8 mouse cellular contexts compared by ENCODE assay signal in genomic region chr2:73047061-73047741, GRCm38 (mm10).
DNase-seq lines count a peak whose midpoint lies in the region; ATAC-seq and TF ChIP-seq lines count a peak whose summit lies in the region.

No protein-coding gene starts in this region.

- no peaks in the 10 kb centered on the region for H3K9me3 ChIP-seq in hindbrain, embryonic 11.5 days (ENCODE audit: control insufficient read depth, low read length)
- no peaks in the 10 kb centered on the region for H3K9me3 ChIP-seq in hindbrain, embryonic 16.5 days (ENCODE audit: control insufficient read depth, low read length)
- no peaks in the 10 kb centered on the region for H3K9me3 ChIP-seq in embryonic facial prominence, embryonic 14.5 days (ENCODE audit: control insufficient read depth, low read length)
- no peaks in the 10 kb centered on the region for H3K9me3 ChIP-seq in intestine, embryonic 14.5 days (ENCODE audit: control insufficient read depth, low read length)
- H3K9me3 ChIP-seq in liver, embryonic 15.5 days (replicated peaks) = no peaks in the 10 kb centered on the region
- H3K9me3 ChIP-seq in stomach, postnatal 0 days (ENCODE audit: control insufficient read depth, low read length) = no peaks in the 10 kb centered on the region

- no peak overlapping the region for H3K4me2 ChIP-seq in hindbrain, embryonic 11.5 days (replicated peaks; ENCODE audit: low read depth, low read length)
- no peak overlapping the region for H3K4me2 ChIP-seq in hindbrain, embryonic 16.5 days (ENCODE audit: low read length)
- peak overlapping the region; percentile 49 for H3K4me2 ChIP-seq in embryonic facial prominence, embryonic 14.5 days (ENCODE audit: low read depth, low read length)
- H3K4me2 ChIP-seq in intestine, embryonic 14.5 days (ENCODE audit: low read length) = no peak overlapping the region
- no peak overlapping the region for H3K4me2 ChIP-seq in liver, embryonic 15.5 days
- H3K4me2 ChIP-seq in stomach, postnatal 0 days (replicated peaks; ENCODE audit: low read depth) = peak overlapping the region; percentile 6

- DNase-seq in hindbrain, embryonic 11.5 days (ENCODE audit: low spot score) = peak; percentile 22
- DNase-seq in embryonic facial prominence, embryonic 14.5 days (ENCODE audit: low spot score) = peak; percentile 96
- no peak for DNase-seq in intestine, embryonic 14.5 days (ENCODE audit: low spot score)
- DNase-seq in stomach, postnatal 0 days (ENCODE audit: low spot score) = peak; percentile 55
- no peak for DNase-seq in cerebellum, adult 18-20 months

- H3K36me3 ChIP-seq in hindbrain, embryonic 11.5 days (ENCODE audit: control insufficient read depth, insufficient read depth, low read length) = no peaks in the 10 kb centered on the region
- no peaks in the 10 kb centered on the region for H3K36me3 ChIP-seq in hindbrain, embryonic 16.5 days (ENCODE audit: control insufficient read depth, insufficient read depth, low read length)
- H3K36me3 ChIP-seq in embryonic facial prominence, embryonic 14.5 days (ENCODE audit: control insufficient read depth, insufficient read depth, low read length) = no peaks in the 10 kb centered on the region
- no peaks in the 10 kb centered on the region for H3K36me3 ChIP-seq in intestine, embryonic 14.5 days (ENCODE audit: control insufficient read depth, insufficient read depth, low read length)
- no peaks in the 10 kb centered on the region for H3K36me3 ChIP-seq in liver, embryonic 15.5 days (replicated peaks)
- H3K36me3 ChIP-seq in stomach, postnatal 0 days (ENCODE audit: control insufficient read depth, insufficient read depth, low read length) = no peaks in the 10 kb centered on the region

- peak; percentile 51 for TF ChIP-seq EP300 in stomach, postnatal 0 days (optimal IDR thresholded peaks at IDR 0.05)

- H3K27ac ChIP-seq in hindbrain, embryonic 11.5 days (ENCODE audit: low read depth, low read length) = no peak overlapping the region
- no peak overlapping the region for H3K27ac ChIP-seq in hindbrain, embryonic 16.5 days (ENCODE audit: low read depth, low read length)
- peak overlapping the region; percentile 94 for H3K27ac ChIP-seq in embryonic facial prominence, embryonic 14.5 days (replicated peaks; ENCODE audit: low read depth, low read length)
- peak overlapping the region; percentile 85 for H3K27ac ChIP-seq in intestine, embryonic 14.5 days (ENCODE audit: low read depth)
- 0 out of 2 replicates have a peak overlapping the region, but pooled peaks have one; percentile 11 for H3K27ac ChIP-seq in liver, embryonic 15.5 days (replicated peaks)
- peak overlapping the region; percentile 89 for H3K27ac ChIP-seq in stomach, postnatal 0 days (replicated peaks)

- H3K27me3 ChIP-seq in hindbrain, embryonic 11.5 days (ENCODE audit: control insufficient read depth, insufficient read depth, low read length) = no peaks in the 10 kb centered on the region
- no peaks in the 10 kb centered on the region for H3K27me3 ChIP-seq in hindbrain, embryonic 16.5 days (replicated peaks; ENCODE audit: control insufficient read depth, insufficient read depth, low read length)
- no peaks in the 10 kb centered on the region for H3K27me3 ChIP-seq in embryonic facial prominence, embryonic 14.5 days (replicated peaks; ENCODE audit: control insufficient read depth, insufficient read depth, low read length)
- no peaks in the 10 kb centered on the region for H3K27me3 ChIP-seq in intestine, embryonic 14.5 days (replicated peaks; ENCODE audit: control insufficient read depth, insufficient read depth, low read length)
- H3K27me3 ChIP-seq in liver, embryonic 15.5 days = peaks cover 6% of the 10 kb centered on the region; the same call in 1 of the 2 replicates
- H3K27me3 ChIP-seq in stomach, postnatal 0 days (ENCODE audit: control insufficient read depth, insufficient read depth, low read length) = no peaks in the 10 kb centered on the region

- no peaks in the 10 kb centered on the region for H3K4me1 ChIP-seq in hindbrain, embryonic 11.5 days (replicated peaks; ENCODE audit: control insufficient read depth, insufficient read depth, low read length)
- H3K4me1 ChIP-seq in hindbrain, embryonic 16.5 days (ENCODE audit: control insufficient read depth, insufficient read depth, low read depth, low read length) = peaks cover 3% of the 10 kb centered on the region; the same call in 1 of the 2 replicates
- H3K4me1 ChIP-seq in embryonic facial prominence, embryonic 14.5 days (ENCODE audit: control insufficient read depth, insufficient read depth, low read length) = peaks cover 21% of the 10 kb centered on the region
- H3K4me1 ChIP-seq in intestine, embryonic 14.5 days (replicated peaks; ENCODE audit: control insufficient read depth, insufficient read depth, low read length) = peaks cover 4% of the 10 kb centered on the region; the same call in 1 of the 2 replicates
- H3K4me1 ChIP-seq in liver, embryonic 15.5 days (replicated peaks) = peaks cover 11% of the 10 kb centered on the region
- no peaks in the 10 kb centered on the region for H3K4me1 ChIP-seq in stomach, postnatal 0 days (replicated peaks; ENCODE audit: control insufficient read depth, insufficient read depth)

- no peak for TF ChIP-seq CTCF in stomach, postnatal 0 days (IDR thresholded peaks at IDR 0.05; ENCODE audit: low read depth)

- H3K9ac ChIP-seq in hindbrain, embryonic 11.5 days (ENCODE audit: low read depth, low read length) = no peak overlapping the region
- no peak overlapping the region for H3K9ac ChIP-seq in hindbrain, embryonic 16.5 days (ENCODE audit: low read depth, low read length)
- peak overlapping the region; percentile 35; the same call in 1 of the 2 replicates for H3K9ac ChIP-seq in embryonic facial prominence, embryonic 14.5 days (ENCODE audit: low read depth, low read length)
- H3K9ac ChIP-seq in intestine, embryonic 14.5 days (ENCODE audit: low read length) = no peak overlapping the region
- H3K9ac ChIP-seq in liver, embryonic 15.5 days = no peak overlapping the region
- no peak overlapping the region for H3K9ac ChIP-seq in stomach, postnatal 0 days (ENCODE audit: low read length)

- WGBS in hindbrain, embryonic 11.5 days = 77% methylated on average over 24 of the region's 24 CpGs
- 84% methylated on average over 24 of the region's 24 CpGs for WGBS in hindbrain, embryonic 16.5 days
- 34% methylated on average over 24 of the region's 24 CpGs for WGBS in embryonic facial prominence, embryonic 14.5 days
- WGBS in intestine, embryonic 14.5 days = 56% methylated on average over 24 of the region's 24 CpGs
- WGBS in liver, embryonic 15.5 days (ENCODE audit: insufficient replicate concordance) = 66% methylated on average over 24 of the region's 24 CpGs
- 50% methylated on average over 24 of the region's 24 CpGs for WGBS in stomach, postnatal 0 days

- no peak overlapping the region for H3K4me3 ChIP-seq in hindbrain, embryonic 11.5 days (ENCODE audit: low read depth, low read length)
- no peak overlapping the region for H3K4me3 ChIP-seq in hindbrain, embryonic 16.5 days (ENCODE audit: low read length)
- H3K4me3 ChIP-seq in embryonic facial prominence, embryonic 14.5 days (ENCODE audit: low read depth, low read length) = 0 out of 2 replicates have a peak overlapping the region, but pooled peaks have one; percentile 8
- no peak overlapping the region for H3K4me3 ChIP-seq in intestine, embryonic 14.5 days (ENCODE audit: low read depth, low read length)
- no peak overlapping the region for H3K4me3 ChIP-seq in liver, embryonic 15.5 days (replicated peaks)
- H3K4me3 ChIP-seq in stomach, postnatal 0 days (ENCODE audit: low read depth, low read length) = no peak overlapping the region

- ATAC-seq in hindbrain, embryonic 11.5 days (ENCODE audit: low FRiP score) = no peak
- ATAC-seq in hindbrain, embryonic 16.5 days = no peak
- ATAC-seq in embryonic facial prominence, embryonic 14.5 days (ENCODE audit: low read depth) = peak; percentile 92
- peak; percentile 93 for ATAC-seq in intestine, embryonic 14.5 days (replicated peaks; ENCODE audit: low FRiP score, low TSS enrichment, low read depth)
- ATAC-seq in liver, embryonic 15.5 days (ENCODE audit: insufficient read depth) = peak; percentile 47; the same call in 1 of the 2 replicates
- ATAC-seq in stomach, postnatal 0 days (ENCODE audit: low FRiP score, low TSS enrichment) = peak; percentile 90
- no peak for ATAC-seq in megakaryocyte-erythroid progenitor cell, adult 5-6 weeks (replicated peaks; ENCODE audit: low FRiP score, low TSS enrichment, poor library complexity, severe bottlenecking)

Comparison
In these comparisons a context has a peak if more than half of its experiments do, and no peak if none do; other contexts are left out.
1. ATAC-seq: peak in embryonic facial prominence, embryonic 14.5 days (single experiment), intestine, embryonic 14.5 days (single experiment), liver, embryonic 15.5 days (single experiment) and stomach, postnatal 0 days (single experiment); none in hindbrain, embryonic 11.5 days (single experiment), hindbrain, embryonic 16.5 days (single experiment) and megakaryocyte-erythroid progenitor cell, adult 5-6 weeks (single experiment).
2. DNase-seq: peak in hindbrain, embryonic 11.5 days (single experiment), embryonic facial prominence, embryonic 14.5 days (single experiment) and stomach, postnatal 0 days (single experiment); none in intestine, embryonic 14.5 days (single experiment) and cerebellum, adult 18-20 months (0 of 2).
3. H3K27ac ChIP-seq: peak in embryonic facial prominence, embryonic 14.5 days (single experiment), intestine, embryonic 14.5 days (single experiment), liver, embryonic 15.5 days (single experiment) and stomach, postnatal 0 days (single experiment); none in hindbrain, embryonic 11.5 days (single experiment) and hindbrain, embryonic 16.5 days (single experiment).
4. H3K4me2 ChIP-seq: peak in embryonic facial prominence, embryonic 14.5 days (single experiment) and stomach, postnatal 0 days (single experiment); none in hindbrain, embryonic 11.5 days (single experiment), hindbrain, embryonic 16.5 days (single experiment), intestine, embryonic 14.5 days (single experiment) and liver, embryonic 15.5 days (single experiment).